Mouse (Mus musculus) common myeloid progenitor, adult 5-6 weeks (primary cell): ENCODE data around the gene Grm2. TPM values are rescaled to one million over a fixed set of nuclear protein-coding genes. Genes with fewer than 3 reads are reported as not detected.

Source experiments
- ATAC-seq: replicated peaks from 2 replicates; pipeline ENCODE4 v1.8.0; 2016; ENCODE audit warnings: low read depth, mild to moderate bottlenecking, moderate TSS enrichment, inconsistent platforms; ENCODE audit not compliant: poor library complexity, severe bottlenecking
- total RNA-seq: library from RNA; stranded (forward); fragments of 200-1000, 187-1606 nt; gene quantifications from 2 replicates; pipeline ENCODE4 v1.2.3, GENCODE M21; 2017

The Grm2 gene
- total RNA-seq = not detected in 2 replicates

DNA sequence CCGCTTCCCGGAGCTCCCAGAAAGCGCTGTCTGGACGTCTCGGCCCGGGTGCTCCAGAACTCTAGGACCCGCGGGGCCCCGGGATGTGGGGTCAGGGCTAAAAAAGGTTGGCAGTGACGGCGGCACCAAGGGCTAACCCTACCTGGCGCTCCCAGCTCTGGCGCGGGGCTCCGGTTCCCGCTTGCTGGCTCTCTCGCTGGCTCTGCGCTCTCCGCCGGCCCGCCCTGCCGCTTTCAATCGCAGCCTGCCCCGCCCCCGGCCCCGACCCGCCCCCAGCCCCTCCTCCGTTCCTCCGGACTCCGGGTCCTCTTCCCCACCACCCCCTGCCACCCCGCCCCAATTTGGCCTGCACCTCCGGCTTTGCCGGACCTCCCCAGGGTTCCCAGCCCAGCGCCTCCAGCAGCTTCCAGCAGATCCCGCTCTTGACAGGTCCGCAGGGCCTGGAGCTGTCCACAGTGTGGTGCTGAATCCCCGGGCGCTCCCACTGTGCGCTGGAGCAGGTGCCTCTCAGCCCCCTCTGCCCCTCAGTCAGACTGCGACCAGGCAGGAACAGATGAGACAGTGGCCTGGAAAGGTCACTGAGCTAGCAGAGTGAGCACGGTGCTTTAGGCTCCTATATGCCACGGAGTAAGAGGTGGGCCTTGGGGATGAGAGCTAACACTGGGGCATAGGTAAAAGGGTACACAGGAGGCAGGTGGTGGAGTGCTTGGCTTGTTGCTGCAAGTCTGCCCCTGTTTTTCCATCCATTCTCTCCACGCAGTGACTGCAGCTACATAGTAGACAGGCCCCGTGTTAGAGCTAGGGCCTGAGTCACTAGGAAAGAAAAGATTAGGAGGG is at the start of gene Grm2:
TSS of gene Grm2 (minus strand) at position 199 of the 837 bp plus-strand sequence.
- ATAC-seq = peak; percentile 87

GRCm38 (mm10) chr9:106692973-106693481 is 37.1 kb upstream of the Grm2 start:
- no peak for ATAC-seq

DNA sequence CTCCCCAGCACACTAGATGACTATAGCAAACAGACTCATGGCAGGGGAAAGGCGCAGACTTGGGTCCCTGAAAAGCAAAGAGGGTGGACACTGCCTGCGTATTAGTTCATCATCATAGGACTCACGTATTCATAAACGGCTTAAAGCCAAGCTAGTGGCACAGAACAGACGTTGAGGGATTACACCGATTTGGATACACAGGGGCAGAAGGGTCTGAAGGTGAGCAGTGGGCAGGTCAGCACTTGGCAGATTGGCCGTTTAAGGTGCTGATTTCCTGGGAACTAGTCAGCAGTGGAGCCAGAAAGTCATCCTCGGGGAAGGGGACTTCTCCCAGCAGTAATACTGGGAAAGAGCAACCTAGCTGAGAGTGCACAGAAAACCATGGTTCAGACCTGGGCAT is 33.0 kb upstream of the Grm2 start:
- ATAC-seq = no peak

DNA sequence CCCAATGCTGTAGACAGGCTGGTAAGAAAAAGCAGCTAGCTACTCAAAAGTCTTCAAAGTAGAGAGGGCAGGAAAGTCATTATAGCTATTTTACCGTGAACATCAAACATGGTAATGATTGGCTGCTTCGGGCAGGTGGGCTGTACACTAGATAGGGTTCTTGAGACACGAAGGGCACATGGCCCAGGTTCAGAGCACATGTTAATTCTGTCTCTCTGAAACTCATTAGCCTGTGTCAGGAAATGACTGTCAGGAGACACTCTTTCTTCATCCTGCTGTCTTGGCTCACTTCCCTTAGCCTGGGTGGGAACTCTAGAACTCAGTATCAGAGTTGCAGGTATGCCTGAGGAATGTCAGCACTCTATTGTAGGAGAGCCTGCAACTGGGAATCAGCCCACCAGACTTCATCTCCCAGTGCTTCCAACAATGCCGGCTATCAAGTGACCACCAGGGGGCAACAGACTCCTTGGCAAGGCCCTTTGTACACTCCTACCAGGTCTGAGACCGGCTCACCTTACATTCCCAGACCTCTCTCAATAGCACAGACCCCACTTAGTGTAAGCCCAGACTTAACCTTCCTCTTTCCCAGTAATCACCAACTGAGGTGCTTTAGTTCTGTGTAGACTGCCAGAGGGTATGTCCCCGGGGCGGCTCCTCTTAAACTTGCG is 31.2 kb upstream of the Grm2 start:
- ATAC-seq = peak; percentile 59

GRCm38 (mm10) chr9:106685249-106686101 is 29.6 kb upstream of the Grm2 start, which contains the start of gene Tex264:
Gene Tex264, minus strand, starts transcription at chr9:106685927.
- ATAC-seq = peak; percentile 71

DNA sequence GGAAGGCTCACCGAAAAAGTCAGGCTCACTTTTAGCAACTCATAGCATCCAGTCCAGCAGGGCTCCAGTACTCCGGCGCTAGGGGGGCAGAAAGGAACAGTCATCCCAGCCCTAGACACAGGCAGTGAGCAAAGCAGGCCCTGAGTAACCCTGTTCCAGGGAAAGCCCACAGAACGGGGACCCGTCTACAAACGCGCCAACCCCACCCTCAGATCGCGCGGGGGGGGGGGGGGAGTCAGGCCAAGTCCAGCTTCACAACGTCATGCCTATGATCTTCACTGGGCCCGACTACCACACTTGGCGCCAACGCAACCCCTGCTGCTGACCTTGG is 29.0 kb upstream of the Grm2 start:
- ATAC-seq = peak; percentile 37

GRCm38 (mm10) chr9:106684093-106684872 is 28.4 kb upstream of the Grm2 start:
- ATAC-seq = no peak

- ATAC-seq = no peak
These were observed 25.1 kb upstream of the Grm2 start for GRCm38 (mm10) chr9:106681026-106681425.

DNA sequence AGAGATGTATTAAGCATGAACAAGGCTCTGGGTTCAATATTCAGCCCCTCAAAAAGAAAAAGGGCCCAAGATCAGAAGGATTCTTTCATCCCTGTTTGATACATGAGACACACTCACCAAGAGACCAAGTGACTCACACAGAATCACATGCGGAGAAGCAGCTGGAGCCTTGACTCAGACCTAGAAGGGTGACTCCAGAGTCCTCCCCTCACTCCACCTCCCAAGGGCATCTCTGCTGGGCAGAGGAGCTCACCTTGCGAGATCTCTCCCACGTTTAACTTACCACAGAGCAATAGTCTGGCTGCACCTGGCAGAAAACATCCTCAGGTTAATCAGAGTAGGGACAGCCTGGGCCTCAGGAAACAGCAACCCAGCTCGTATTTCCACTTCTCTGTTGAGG is 22.4 kb upstream of the Grm2 start:
- ATAC-seq = no peak

DNA sequence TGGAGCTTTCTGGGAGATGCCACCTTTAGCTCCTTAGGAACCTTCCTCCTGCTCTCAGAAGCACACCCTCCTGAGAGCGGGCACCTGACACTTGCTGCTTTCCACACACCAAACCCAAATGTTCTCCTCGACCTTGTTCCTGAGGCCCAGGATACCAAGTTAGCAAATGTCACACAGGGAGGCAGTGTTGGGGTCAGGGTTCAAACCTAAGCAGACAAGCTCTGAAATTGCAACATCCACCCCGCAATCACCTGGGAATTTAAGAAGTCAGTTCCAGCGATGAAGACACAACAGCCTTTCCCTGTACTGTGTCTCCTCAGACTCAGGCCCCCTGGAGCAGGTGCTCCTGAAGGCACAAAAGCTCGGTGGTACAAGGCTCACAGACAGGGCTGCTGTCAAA is 21.8 kb upstream of the Grm2 start:
- ATAC-seq = no peak

DNA sequence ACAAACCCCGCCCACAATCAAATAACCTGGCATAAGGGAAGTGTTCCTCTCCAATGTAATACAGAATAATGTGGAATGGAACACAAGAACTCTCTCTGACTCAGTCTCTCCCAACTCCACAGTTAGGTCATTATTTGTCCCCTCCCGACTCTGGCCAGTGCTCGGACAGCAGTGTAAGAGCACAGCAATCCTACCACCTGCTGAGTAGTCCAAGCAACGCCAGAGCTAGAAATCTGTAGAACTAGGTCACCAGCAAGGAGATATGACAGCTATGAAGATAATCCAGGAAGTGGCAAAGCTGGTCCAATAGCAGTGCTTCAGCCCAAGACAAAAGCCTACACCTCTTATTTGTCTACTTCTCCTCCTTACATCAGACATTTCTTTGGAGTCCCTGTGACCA is 20.7 kb upstream of the Grm2 start:
- no peak for ATAC-seq

- no peak for ATAC-seq
These were observed 20.1 kb upstream of the Grm2 start for GRCm38 (mm10) chr9:106675965-106676364.

DNA sequence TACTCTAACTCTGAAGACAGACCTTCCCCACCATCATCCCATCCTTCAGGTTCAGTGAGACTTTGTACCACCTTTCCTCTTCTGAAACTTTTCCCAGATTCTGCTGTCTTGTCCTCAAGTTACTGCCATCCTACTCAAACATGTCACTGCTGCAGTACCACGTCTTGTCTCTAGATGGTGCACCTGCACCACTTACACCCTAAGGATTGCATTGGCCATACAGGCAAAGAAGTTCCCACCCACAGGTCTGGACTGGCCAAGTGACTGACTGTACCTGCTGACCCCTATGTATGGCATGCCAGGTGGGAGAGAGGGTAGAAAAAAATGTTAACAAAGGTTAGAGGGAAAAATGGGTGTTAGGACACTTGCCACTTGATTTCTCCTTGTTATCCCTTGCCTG is 19.6 kb upstream of the Grm2 start:
- peak; percentile 93 for ATAC-seq

DNA sequence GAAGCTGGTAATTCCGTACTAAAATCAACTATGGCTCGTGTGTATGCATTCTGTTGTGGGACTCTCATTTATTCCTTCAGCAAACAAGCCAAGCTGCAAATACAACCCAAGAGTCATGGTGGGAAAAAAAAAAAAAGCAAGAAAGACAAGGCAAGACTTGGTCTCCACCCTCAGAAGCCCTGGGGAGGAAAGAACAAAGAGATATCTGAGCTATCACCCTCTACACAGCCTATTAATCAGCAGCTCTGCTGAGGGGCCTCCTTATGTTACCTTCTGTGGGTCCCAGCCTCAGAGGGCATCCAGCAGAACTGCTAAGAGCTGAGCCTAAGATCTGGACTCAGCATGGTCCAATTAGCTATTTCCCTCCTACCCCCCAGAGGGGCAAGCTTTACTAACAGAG is 18.0 kb upstream of the Grm2 start:
- ATAC-seq = no peak

DNA sequence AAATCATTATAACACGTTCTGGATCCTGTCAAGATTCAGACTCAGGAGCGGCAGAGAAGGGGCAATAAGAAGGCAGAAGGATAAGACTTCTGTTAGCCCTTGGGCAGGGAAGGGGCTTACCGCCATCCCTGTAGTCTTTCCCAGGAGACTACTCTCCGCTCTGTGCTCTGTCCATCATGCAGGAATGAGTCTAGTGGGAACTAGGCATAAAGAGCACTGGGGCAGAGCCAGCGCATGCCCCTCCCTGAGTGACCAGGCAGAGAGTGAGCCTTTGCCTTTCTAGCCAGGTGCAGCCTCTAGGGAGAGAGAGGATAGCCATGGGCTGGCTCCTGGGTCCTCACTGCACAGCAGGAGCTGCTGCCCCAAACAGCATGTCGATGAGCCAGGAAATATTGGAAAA is 9.0 kb upstream of the Grm2 start:
- ATAC-seq = no peak

DNA sequence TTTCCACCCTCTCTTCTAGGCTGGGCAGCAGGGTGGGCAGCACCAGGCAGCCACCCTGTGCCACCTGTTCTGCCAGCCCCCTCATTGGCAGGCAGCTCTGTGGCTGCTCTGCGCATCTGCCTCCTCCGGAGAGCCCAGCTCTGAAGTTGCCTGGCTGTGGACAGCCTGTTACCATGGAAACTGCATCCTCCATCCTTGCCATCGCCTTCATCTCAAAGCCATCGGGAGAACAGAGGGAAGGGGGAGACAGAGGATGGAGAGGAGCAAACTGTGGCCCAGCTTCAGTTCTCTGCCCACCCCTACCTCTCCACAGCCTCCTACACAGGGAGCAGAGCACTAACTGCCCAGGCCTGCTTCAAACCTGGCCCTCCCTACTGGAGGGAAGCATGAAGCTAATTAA is 8.6 kb upstream of the Grm2 start:
- no peak for ATAC-seq

DNA sequence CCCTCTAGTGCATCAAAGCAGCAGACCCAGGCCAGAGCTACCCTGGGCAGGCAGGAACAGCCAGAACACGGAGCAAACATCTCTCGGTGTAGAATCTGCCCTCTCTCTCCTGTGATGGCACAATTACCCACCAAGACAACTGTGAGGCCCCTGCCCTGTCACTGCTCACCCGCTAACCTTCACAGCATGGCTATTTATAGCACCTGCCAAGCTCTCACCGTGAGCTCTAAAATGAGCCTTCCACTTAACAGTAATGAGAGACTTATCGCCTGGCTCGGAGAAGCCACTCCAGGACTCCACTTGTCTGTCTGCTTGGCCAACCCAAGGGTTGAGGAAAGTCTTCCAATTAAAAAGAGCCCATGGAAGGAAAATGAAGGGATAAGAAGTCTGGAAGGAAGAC is 7.3 kb upstream of the Grm2 start:
- ATAC-seq = no peak

DNA sequence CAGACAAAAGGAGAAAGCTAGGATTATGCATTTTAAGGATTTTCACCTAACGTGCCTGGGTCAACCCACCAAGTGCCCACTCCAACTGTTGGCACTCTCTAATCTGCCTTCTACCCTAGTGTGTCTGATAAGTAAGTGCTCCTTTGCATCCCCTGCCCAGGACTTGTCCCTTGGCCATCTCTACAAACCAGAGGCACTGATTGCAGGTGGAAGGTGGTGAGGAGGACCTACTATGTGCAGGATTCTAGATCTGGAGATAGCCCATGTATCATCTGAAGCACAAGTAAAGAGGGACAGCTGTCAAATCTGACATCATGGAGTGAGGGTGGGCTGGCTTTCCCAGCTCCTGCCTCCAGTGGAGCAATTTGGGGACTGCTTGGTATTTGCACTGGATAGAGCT is 4.1 kb upstream of the Grm2 start:
- no peak for ATAC-seq

DNA sequence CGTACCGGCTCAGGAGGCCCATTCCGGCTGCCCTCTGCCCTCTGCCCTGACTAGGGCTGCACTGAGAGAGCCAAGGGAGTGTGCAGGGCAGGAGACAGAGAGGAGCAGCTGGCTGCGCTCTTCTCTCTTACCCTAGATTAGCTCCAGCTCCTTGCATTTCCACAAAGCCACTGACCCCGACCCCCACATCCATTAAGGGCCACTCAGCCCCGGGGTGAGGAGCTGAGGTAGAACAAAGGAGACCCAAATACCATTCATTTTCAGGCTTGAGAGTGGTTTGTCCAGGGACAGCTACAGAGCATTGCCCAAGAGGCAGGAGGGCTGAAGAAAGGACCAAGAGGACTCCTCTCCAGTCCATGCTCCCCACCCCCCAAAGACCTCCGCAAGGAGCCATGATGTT is 3.6 kb upstream of the Grm2 start:
- ATAC-seq = no peak

DNA sequence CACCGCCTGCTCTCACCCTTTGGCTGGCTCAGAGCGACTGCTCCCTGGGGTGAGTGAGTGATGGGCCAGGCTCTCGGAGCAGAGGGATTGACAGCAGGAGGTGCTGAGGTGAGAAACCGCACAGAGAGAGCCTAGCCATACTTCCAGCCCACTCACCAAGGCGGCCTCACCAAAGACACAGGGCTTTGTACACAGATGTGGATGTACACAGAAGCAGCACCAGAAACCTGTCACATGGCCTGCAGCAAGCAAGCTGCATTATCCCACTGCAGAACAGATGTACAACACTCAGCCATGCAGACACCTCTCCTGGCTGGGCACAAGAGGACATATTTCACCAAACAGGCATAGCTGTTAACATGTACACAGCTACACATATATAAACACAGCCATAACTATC is 1.7 kb upstream of the Grm2 start:
- ATAC-seq = no peak
